Mouse (Mus musculus) spleen, postnatal 10 days (tissue): ENCODE measurements around the gene Hemk1.

Experiments used
- DNase-seq, 2 experiments: peaks; one replicate each; pipeline ENCODE4 v3.0.0; 2021 to 2022; ENCODE audit warnings: low spot score in 2 of 2

Hemk1 gene

GRCm38 (mm10) chr9:107343146-107343943 is 5.2 kb upstream of the Hemk1 start:
- no peak for DNase-seq

GRCm38 (mm10) chr9:107342201-107342709 is 4.1 kb upstream of the Hemk1 start:
- no peak for DNase-seq

GRCm38 (mm10) chr9:107340911-107341645 is 2.9 kb upstream of the Hemk1 start:
- no peak for DNase-seq

- DNase-seq: peak; percentile 65 to 87
Observed at GRCm38 (mm10) chr9:107340267-107340859, 2.2 kb upstream of the Hemk1 start, which contains the start of gene 6430571L13Rik. TSS of gene 6430571L13Rik (plus strand) at chr9:107340602.

GRCm38 (mm10) chr9:107336386-107336785 is 1.8 kb downstream of the Hemk1 start:
- no peak for DNase-seq

- peak; percentile 70 to 84 for DNase-seq
Observed at GRCm38 (mm10) chr9:107335909-107336308, 2.2 kb downstream of the Hemk1 start.

GRCm38 (mm10) chr9:107335046-107335445 is 3.1 kb downstream of the Hemk1 start:
- no peak for DNase-seq

- no peak for DNase-seq
Observed at GRCm38 (mm10) chr9:107334356-107334755, 3.8 kb downstream of the Hemk1 start.

- DNase-seq: no peak
Observed at GRCm38 (mm10) chr9:107333686-107334085, 4.5 kb downstream of the Hemk1 start.

GRCm38 (mm10) chr9:107330791-107331190 is 7.4 kb downstream of the Hemk1 start:
- no peak for DNase-seq

- DNase-seq: no peak
Observed at GRCm38 (mm10) chr9:107327879-107328620, 10.1 kb downstream of the Hemk1 start.

- no peak for DNase-seq
Observed at GRCm38 (mm10) chr9:107325904-107326303, 12.2 kb downstream of the Hemk1 start.

- DNase-seq: no peak
Observed at GRCm38 (mm10) chr9:107324799-107325561, 13.2 kb downstream of the Hemk1 start.

- DNase-seq: no peak
Observed at GRCm38 (mm10) chr9:107323558-107323957, 14.6 kb downstream of the Hemk1 start.

- DNase-seq: no peak
Observed at GRCm38 (mm10) chr9:107322461-107323050, 15.6 kb downstream of the Hemk1 start.

- DNase-seq: no peak
Observed at GRCm38 (mm10) chr9:107315791-107316190, 22.4 kb downstream of the Hemk1 start.

GRCm38 (mm10) chr9:107313926-107314325 is 24.2 kb downstream of the Hemk1 start:
- no peak for DNase-seq

GRCm38 (mm10) chr9:107312811-107313584 is 25.2 kb downstream of the Hemk1 start:
- peak; percentile 70 for DNase-seq

- no peak for DNase-seq
Observed at GRCm38 (mm10) chr9:107309600-107309999, 28.6 kb downstream of the Hemk1 start.

GRCm38 (mm10) chr9:107309171-107309570 is 29.0 kb downstream of the Hemk1 start:
- DNase-seq: no peak
